Mouse (Mus musculus) lung, embryonic 14.5 days (tissue): ENCODE results near the gene Tbx6. TPM values are rescaled to one million over a fixed set of nuclear protein-coding genes. Genes with fewer than 3 reads are reported as not detected.

Experiments
- ATAC-seq: fragments of 200-750 bp; cut with Nextera tagmentation; 2 replicates; pipeline ENCODE4 v1.8.0; 2017; ENCODE audit warnings: mild to moderate bottlenecking, moderate TSS enrichment, moderate library complexity; ENCODE audit not compliant: insufficient read depth
- DNase-seq: peaks from one replicate; pipeline ENCODE4 v3.0.0-alpha.2; 2015
- H3K27ac ChIP-seq: fragments of 300-500 bp; sonication (generic); 2 replicates; pipeline ENCODE4 v1.5.1; 2014; ENCODE audit warnings: low read depth, mild to moderate bottlenecking, moderate library complexity
- H3K27me3 ChIP-seq: fragments of 300-500 bp; sonication (generic); 2 replicates; pipeline ENCODE4 v1.6.1; 2014; ENCODE audit warnings: low read length, control low read depth; ENCODE audit not compliant: insufficient read depth
- H3K36me3 ChIP-seq: fragments of 300-500 bp; sonication (generic); 2 replicates; pipeline ENCODE4 v1.6.1; 2014; ENCODE audit warnings: control low read depth; ENCODE audit not compliant: insufficient read depth
- H3K4me1 ChIP-seq: fragments of 300-500 bp; sonication (generic); 2 replicates; pipeline ENCODE4 v1.6.1; 2014; ENCODE audit warnings: antibody characterized with exemption, control low read depth; ENCODE audit not compliant: insufficient read depth
- H3K4me2 ChIP-seq: fragments of 300-500 bp; sonication (generic); 2 replicates; pipeline ENCODE4 v1.6.1; 2014; ENCODE audit warnings: mild to moderate bottlenecking
- H3K4me3 ChIP-seq: fragments of 300-500 bp; sonication (generic); 2 replicates; pipeline ENCODE4 v1.5.1; 2014; ENCODE audit warnings: low read depth, low read length
- H3K9ac ChIP-seq: fragments of 300-500 bp; sonication (generic); 2 replicates; pipeline ENCODE4 v1.6.1; 2014
- H3K9me3 ChIP-seq: fragments of 300-500 bp; sonication (generic); 2 replicates; pipeline ENCODE4 v1.6.1; 2016; ENCODE audit warnings: low read depth, low read length, control low read depth
- CTCF ChIP-seq: IDR thresholded peaks from 2 replicates; pipeline ENCODE4 v1.5.1; 2016; ENCODE audit warnings: antibody characterized with exemption, low read depth
- WGBS: fragments of 180-500 bp; shearing (Covaris S2); extraction: QIAGEN DNeasy Blood & Tissue Kit; methylation state at CpG from one replicate; pipeline ENCODE4 v1.1.7; 2014; 5-methylcytosine and 5-hydroxymethylcytosine counted together
- polyA plus RNA-seq: library from polyadenylated mRNA; unstranded; fragments of >200 nt; fragmentation: Nextera tagmentation; extraction: Ambion mirVana; gene quantifications from 2 replicates; pipeline ENCODE4 v1.2.1, GENCODE M21; 2014

Gene Tbx6
- polyA plus RNA-seq, 1 experiment from 2014 or later: not detected

GRCm38 (mm10) chr7:126794271-126794605, 13.0 kb downstream of the Tbx6 start:
- Histone ChIP-seq H3K4me1 (peaks cover 9% of the 10 kb centered on the region), H3K27me3 (no peaks in the 10 kb centered on the region), H3K4me3 (no peak overlapping the region), H3K9ac (no peak overlapping the region), H3K27ac (no peak overlapping the region), H3K4me2 (no peak overlapping the region), H3K36me3 (peaks cover 51% of the 10 kb centered on the region), H3K9me3 (no peaks in the 10 kb centered on the region)
- DNase-seq (no peak), ATAC-seq (no peak)
- no peak for TF ChIP-seq CTCF
- WGBS: 65% methylated on average over 4 of the region's 4 CpGs

- Histone ChIP-seq H3K4me2 (no peak overlapping the region), H3K27me3 (no peaks in the 10 kb centered on the region), H3K4me1 (peaks cover 9% of the 10 kb centered on the region), H3K27ac (no peak overlapping the region), H3K36me3 (peaks cover 39% of the 10 kb centered on the region), H3K9me3 (no peaks in the 10 kb centered on the region), H3K4me3 (no peak overlapping the region), H3K9ac (no peak overlapping the region)
- DNase-seq (no peak), ATAC-seq (no peak)
- TF ChIP-seq CTCF: peak; percentile 25
- 78% methylated on average over 16 of the region's 16 CpGs for WGBS
Observed at GRCm38 (mm10) chr7:126795387-126796317, 14.4 kb downstream of the Tbx6 start.

- Histone ChIP-seq H3K4me3 (peak overlapping the region; percentile 89), H3K9me3 (no peaks in the 10 kb centered on the region), H3K27ac (no peak overlapping the region), H3K36me3 (peaks cover 39% of the 10 kb centered on the region), H3K27me3 (no peaks in the 10 kb centered on the region), H3K9ac (no peak overlapping the region), H3K4me1 (peaks cover 5% of the 10 kb centered on the region), H3K4me2 (peak overlapping the region; percentile 95; the same call in 1 of the 2 replicates)
- DNase-seq (peak; percentile 52), ATAC-seq (no peak)
- peak; percentile 56 for TF ChIP-seq CTCF
- 71% methylated on average over 8 of the region's 8 CpGs for WGBS
Observed at GRCm38 (mm10) chr7:126796350-126796932, 15.2 kb downstream of the Tbx6 start.

- peak within 1 kb of the TSS; percentile 89 for H3K4me3 ChIP-seq
- peaks cover 5% of the 10 kb centered on the region for H3K4me1 ChIP-seq
- peak within 1 kb of the TSS; percentile 92 for H3K9ac ChIP-seq
- no peaks in the 10 kb centered on the region for H3K27me3 ChIP-seq
- DNase-seq (peak; percentile 19), ATAC-seq (no peak)
- WGBS: 13% methylated on average over 20 of the region's 21 CpGs
- no peaks in the 10 kb centered on the region for H3K9me3 ChIP-seq
- H3K4me2 ChIP-seq: peak within 1 kb of the TSS; percentile 95
- H3K27ac ChIP-seq: peak within 1 kb of the TSS; percentile 98
- TF ChIP-seq CTCF: no peak
- peaks cover 39% of the 10 kb centered on the region for H3K36me3 ChIP-seq
Observed at GRCm38 (mm10) chr7:126797411-126798126, 16.3 kb downstream of the Tbx6 start, which contains the start of gene Fam57b. Fam57b (plus strand) TSS chr7:126797668.

GRCm38 (mm10) chr7:126798127-126799049, 17.1 kb downstream of the Tbx6 start:
- Histone ChIP-seq H3K9me3 (no peaks in the 10 kb centered on the region), H3K4me1 (peaks cover 5% of the 10 kb centered on the region), H3K27me3 (no peaks in the 10 kb centered on the region), H3K4me2 (peak overlapping the region; percentile 95), H3K9ac (peak overlapping the region; percentile 92), H3K27ac (peak overlapping the region; percentile 98), H3K4me3 (peak overlapping the region; percentile 89), H3K36me3 (peaks cover 39% of the 10 kb centered on the region)
- DNase-seq (peak; percentile 48), ATAC-seq (no peak)
- under 1% methylated on average over 40 of the region's 40 CpGs for whole genome bisulfite sequencing
- no peak for TF ChIP-seq CTCF

DNA sequence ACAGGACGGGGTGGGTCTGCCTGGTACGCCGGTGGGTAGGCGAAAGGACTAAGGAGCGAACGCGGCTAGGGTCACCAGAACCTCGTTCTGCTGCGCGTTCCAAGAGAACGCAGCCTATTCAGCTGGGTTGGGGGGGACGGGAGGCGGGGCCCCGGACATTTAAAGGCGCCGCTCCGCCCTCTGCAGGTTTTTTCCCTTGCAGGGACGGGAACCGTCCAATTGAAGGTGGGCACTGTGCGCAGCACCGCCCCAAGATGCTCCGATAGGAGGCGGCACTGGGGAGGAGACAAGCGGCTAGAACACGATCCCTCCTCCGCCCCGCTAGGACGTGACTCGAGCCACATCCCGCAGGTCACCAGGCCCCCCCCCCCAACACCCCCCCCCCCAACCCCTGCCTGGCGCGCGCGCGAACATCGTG, 17.8 kb downstream of the Tbx6 start:
- WGBS: under 1% methylated on average over 35 of the region's 36 CpGs
- peak overlapping the region; percentile 89 for H3K4me3 ChIP-seq
- peak overlapping the region; percentile 98 for H3K27ac ChIP-seq
- TF ChIP-seq CTCF: no peak; the same call in 1 of the 2 replicates
- peak overlapping the region; percentile 95 for H3K4me2 ChIP-seq
- peaks cover 45% of the 10 kb centered on the region for H3K36me3 ChIP-seq
- ATAC-seq (peak; percentile 96), DNase-seq (peak; percentile 99)
- H3K9me3 ChIP-seq: no peaks in the 10 kb centered on the region
- H3K27me3 ChIP-seq: no peaks in the 10 kb centered on the region
- H3K9ac ChIP-seq: peak overlapping the region; percentile 92
- H3K4me1 ChIP-seq: peaks cover 5% of the 10 kb centered on the region
